Mouse (Mus musculus): ENCODE results near the gene Fam166b. TPM values are rescaled to one million over a fixed set of nuclear protein-coding genes. Genes with fewer than 3 reads are reported as not detected.

Fam166b gene
- polyA plus RNA-seq (2015; fragmentation: Nextera tagmentation; extraction: Ambion mirVana), result 0.14 and 0.25 TPM in 2 replicates

- Histone ChIP-seq H3K4me3 (no peak within 1 kb of the TSS), H3K27me3 (peaks cover 25% of the 10 kb centered on the region), H3K27ac (no peak within 1 kb of the TSS), H3K9ac (no peak within 1 kb of the TSS), H3K36me3 (peaks cover 18% of the 10 kb centered on the region), H3K4me1 (peaks cover 28% of the 10 kb centered on the region), H3K9me3 (no peaks in the 10 kb centered on the region), H3K4me2 (peak within 1 kb of the TSS; percentile 41; the same call in 1 of the 2 replicates)
- peak; percentile 19; the same call in 1 of the 2 replicates for ATAC-seq (ENCODE audit: borderline replicate concordance, extremely low read depth, low FRiP score, low TSS enrichment)
- WGBS, result 9% methylated on average over 10 of the region's 10 CpGs
These were observed at the start of gene Fam166b for GRCm38 (mm10) chr4:43428946-43429345. Gene Fam166b (minus strand): TSS chr4:43429134.

GRCm38 (mm10) chr4:43478534-43478858 lies 49.6 kb upstream of the Fam166b start:
- no peaks in the 10 kb centered on the region for H3K36me3 ChIP-seq
- no peaks in the 10 kb centered on the region for H3K9me3 ChIP-seq
- H3K4me1 ChIP-seq, result 0 out of 2 replicates have a peak, but pooled peaks cover 3% of the 10 kb centered on the region
- H3K4me3 ChIP-seq, result peak overlapping the region; percentile 36
- H3K9ac ChIP-seq, result peak overlapping the region; percentile 41; the same call in 1 of the 2 replicates
- H3K27me3 ChIP-seq, result no peaks in the 10 kb centered on the region
- H3K4me2 ChIP-seq, result peak overlapping the region; percentile 58
- H3K27ac ChIP-seq, result peak overlapping the region; percentile 57; the same call in 1 of the 2 replicates
- ATAC-seq (ENCODE audit: borderline replicate concordance, extremely low read depth, low FRiP score, low TSS enrichment), result no peak
- 38% methylated on average over 8 of the region's 8 CpGs for WGBS

GRCm38 (mm10) chr4:43477857-43478533 lies 49.1 kb upstream of the Fam166b start:
- H3K9me3 ChIP-seq, result no peaks in the 10 kb centered on the region
- peak; percentile 93 for ATAC-seq (ENCODE audit: borderline replicate concordance, extremely low read depth, low FRiP score, low TSS enrichment)
- H3K36me3 ChIP-seq, result no peaks in the 10 kb centered on the region
- H3K4me3 ChIP-seq, result peak overlapping the region; percentile 36
- WGBS, result 14% methylated on average over 11 of the region's 11 CpGs
- no peaks in the 10 kb centered on the region for H3K27me3 ChIP-seq
- H3K4me2 ChIP-seq, result peak overlapping the region; percentile 58
- H3K9ac ChIP-seq, result peak overlapping the region; percentile 41; the same call in 1 of the 2 replicates
- peak overlapping the region; percentile 57; the same call in 1 of the 2 replicates for H3K27ac ChIP-seq
- H3K4me1 ChIP-seq, result 0 out of 2 replicates have a peak, but pooled peaks cover 3% of the 10 kb centered on the region

GRCm38 (mm10) chr4:43476604-43477003 lies 47.7 kb upstream of the Fam166b start:
- Histone ChIP-seq H3K9me3 (no peaks in the 10 kb centered on the region), H3K27ac (no peak overlapping the region), H3K36me3 (no peaks in the 10 kb centered on the region), H3K4me2 (no peak overlapping the region), H3K9ac (no peak overlapping the region), H3K4me1 (0 out of 2 replicates have a peak, but pooled peaks cover 3% of the 10 kb centered on the region), H3K4me3 (no peak overlapping the region), H3K27me3 (no peaks in the 10 kb centered on the region)
- ATAC-seq (ENCODE audit: borderline replicate concordance, extremely low read depth, low FRiP score, low TSS enrichment), result no peak
- 89% methylated on average over 6 of the region's 6 CpGs for WGBS

GRCm38 (mm10) chr4:43473636-43474035 lies 44.7 kb upstream of the Fam166b start:
- Histone ChIP-seq H3K27ac (no peak overlapping the region), H3K9me3 (no peaks in the 10 kb centered on the region), H3K36me3 (no peaks in the 10 kb centered on the region), H3K4me1 (0 out of 2 replicates have a peak, but pooled peaks cover 3% of the 10 kb centered on the region), H3K9ac (no peak overlapping the region), H3K4me3 (no peak overlapping the region), H3K27me3 (no peaks in the 10 kb centered on the region), H3K4me2 (no peak overlapping the region)
- WGBS, result 64% methylated on average over 1 of the region's 1 CpGs
- ATAC-seq (ENCODE audit: borderline replicate concordance, extremely low read depth, low FRiP score, low TSS enrichment), result no peak

GRCm38 (mm10) chr4:43470301-43470700 lies 41.4 kb upstream of the Fam166b start:
- no peaks in the 10 kb centered on the region for H3K27me3 ChIP-seq
- H3K4me1 ChIP-seq, result no peaks in the 10 kb centered on the region
- H3K4me3 ChIP-seq, result no peak overlapping the region
- ATAC-seq (ENCODE audit: borderline replicate concordance, extremely low read depth, low FRiP score, low TSS enrichment), result no peak
- H3K9ac ChIP-seq, result no peak overlapping the region
- no peak overlapping the region for H3K27ac ChIP-seq
- H3K36me3 ChIP-seq, result no peaks in the 10 kb centered on the region
- WGBS, result 88% methylated on average over 10 of the region's 10 CpGs
- H3K4me2 ChIP-seq, result no peak overlapping the region
- no peaks in the 10 kb centered on the region for H3K9me3 ChIP-seq

GRCm38 (mm10) chr4:43466872-43467271 lies 37.9 kb upstream of the Fam166b start:
- Histone ChIP-seq H3K4me2 (no peak overlapping the region), H3K9me3 (no peaks in the 10 kb centered on the region), H3K36me3 (no peaks in the 10 kb centered on the region), H3K27me3 (no peaks in the 10 kb centered on the region), H3K4me1 (no peaks in the 10 kb centered on the region), H3K4me3 (no peak overlapping the region), H3K9ac (no peak overlapping the region), H3K27ac (no peak overlapping the region)
- ATAC-seq (ENCODE audit: borderline replicate concordance, extremely low read depth, low FRiP score, low TSS enrichment), result no peak
- WGBS, result 82% methylated on average over 7 of the region's 7 CpGs

- Histone ChIP-seq H3K4me2 (no peak overlapping the region), H3K27ac (no peak overlapping the region), H3K27me3 (no peaks in the 10 kb centered on the region), H3K9ac (no peak overlapping the region), H3K4me3 (no peak overlapping the region), H3K36me3 (no peaks in the 10 kb centered on the region), H3K4me1 (no peaks in the 10 kb centered on the region), H3K9me3 (no peaks in the 10 kb centered on the region)
- no peak; the same call in 1 of the 2 replicates for ATAC-seq (ENCODE audit: borderline replicate concordance, extremely low read depth, low FRiP score, low TSS enrichment)
- 84% methylated on average over 6 of the region's 6 CpGs for WGBS
These were observed 37.0 kb upstream of the Fam166b start for GRCm38 (mm10) chr4:43465935-43466334.

- no peak for ATAC-seq (ENCODE audit: borderline replicate concordance, extremely low read depth, low FRiP score, low TSS enrichment)
- Histone ChIP-seq H3K4me3 (no peak overlapping the region), H3K27me3 (no peaks in the 10 kb centered on the region), H3K4me2 (no peak overlapping the region), H3K27ac (no peak overlapping the region), H3K36me3 (no peaks in the 10 kb centered on the region), H3K9me3 (no peaks in the 10 kb centered on the region), H3K9ac (no peak overlapping the region), H3K4me1 (no peaks in the 10 kb centered on the region)
- 80% methylated on average over 5 of the region's 5 CpGs for WGBS
These were observed 34.2 kb upstream of the Fam166b start for GRCm38 (mm10) chr4:43463102-43463501.

- Histone ChIP-seq H3K9ac (no peak overlapping the region), H3K4me1 (peaks cover 19% of the 10 kb centered on the region), H3K27me3 (peaks cover 31% of the 10 kb centered on the region), H3K4me2 (no peak overlapping the region), H3K4me3 (no peak overlapping the region), H3K9me3 (no peaks in the 10 kb centered on the region), H3K36me3 (no peaks in the 10 kb centered on the region), H3K27ac (no peak overlapping the region)
- 17% methylated on average over 8 of the region's 8 CpGs for WGBS
- ATAC-seq (ENCODE audit: borderline replicate concordance, extremely low read depth, low FRiP score, low TSS enrichment), result no peak
These were observed 28.2 kb upstream of the Fam166b start for GRCm38 (mm10) chr4:43457124-43457523.

GRCm38 (mm10) chr4:43456470-43456869 lies 27.5 kb upstream of the Fam166b start:
- ATAC-seq (ENCODE audit: borderline replicate concordance, extremely low read depth, low FRiP score, low TSS enrichment), result peak; percentile 26; the same call in 1 of the 2 replicates
- H3K27ac ChIP-seq, result no peak overlapping the region
- H3K36me3 ChIP-seq, result no peaks in the 10 kb centered on the region
- no peaks in the 10 kb centered on the region for H3K9me3 ChIP-seq
- WGBS, result 28% methylated on average over 4 of the region's 4 CpGs
- peaks cover 19% of the 10 kb centered on the region for H3K4me1 ChIP-seq
- H3K9ac ChIP-seq, result no peak overlapping the region
- peaks cover 37% of the 10 kb centered on the region for H3K27me3 ChIP-seq
- no peak overlapping the region for H3K4me2 ChIP-seq
- H3K4me3 ChIP-seq, result no peak overlapping the region

GRCm38 (mm10) chr4:43454041-43454836 lies 25.3 kb upstream of the Fam166b start, which contains the start of gene Cd72:
Gene Cd72 (minus strand): TSS chr4:43454628.
- no peak within 1 kb of the TSS for H3K27ac ChIP-seq
- H3K4me1 ChIP-seq, result peaks cover 19% of the 10 kb centered on the region
- peaks cover 37% of the 10 kb centered on the region for H3K27me3 ChIP-seq
- WGBS, result 26% methylated on average over 20 of the region's 20 CpGs
- peak within 1 kb of the TSS; percentile 10; the same call in 1 of the 2 replicates for H3K4me3 ChIP-seq
- no peaks in the 10 kb centered on the region for H3K9me3 ChIP-seq
- peak within 1 kb of the TSS; percentile 48 for H3K4me2 ChIP-seq
- no peak within 1 kb of the TSS; the same call in 1 of the 2 replicates for H3K9ac ChIP-seq
- 0 out of 2 replicates have a peak, but pooled peaks have one; percentile 15 for ATAC-seq (ENCODE audit: borderline replicate concordance, extremely low read depth, low FRiP score, low TSS enrichment)
- H3K36me3 ChIP-seq, result no peaks in the 10 kb centered on the region
